Mouse (Mus musculus) forebrain, embryonic 14.5 days (tissue): Measurements from ENCODE around the gene Tmem45a. TPM values are rescaled to one million over a fixed set of nuclear protein-coding genes. Genes with fewer than 3 reads are reported as not detected.

Source experiments
- ATAC-seq: fragments of 200-750 bp; cut with Nextera tagmentation; 2 replicates; pipeline ENCODE4 v1.8.0; 2017; ENCODE audit warnings: mild to moderate bottlenecking, moderate library complexity
- DNase-seq: peaks from one replicate; pipeline ENCODE4 v3.0.0-alpha.2; 2015; ENCODE audit warnings: low spot score
- H3K27ac ChIP-seq: fragments of 300-500 bp; sonication (generic); 2 replicates; pipeline ENCODE4 v1.5.1; 2014; ENCODE audit warnings: low read depth, mild to moderate bottlenecking, control low read depth, low read length, moderate library complexity
- H3K27me3 ChIP-seq: fragments of 300-500 bp; sonication (generic); replicated peaks from 2 replicates; pipeline ENCODE4 v1.6.1; 2014; ENCODE audit warnings: low read length, control low read depth, mixed read lengths; ENCODE audit not compliant: control insufficient read depth, insufficient read depth
- H3K36me3 ChIP-seq: fragments of 300-500 bp; sonication (generic); 2 replicates; pipeline ENCODE4 v1.6.1; 2014; ENCODE audit warnings: low read length, control low read depth; ENCODE audit not compliant: control insufficient read depth, insufficient read depth
- H3K4me1 ChIP-seq: fragments of 300-500 bp; sonication (generic); 2 replicates; pipeline ENCODE4 v1.6.1; 2014; ENCODE audit warnings: antibody characterized with exemption, low read length, control low read depth; ENCODE audit not compliant: control insufficient read depth, insufficient read depth
- H3K4me2 ChIP-seq: fragments of 300-500 bp; sonication (generic); 2 replicates; pipeline ENCODE4 v1.6.1; 2014; ENCODE audit warnings: mild to moderate bottlenecking, control low read depth, low read length
- H3K4me3 ChIP-seq: fragments of 300-500 bp; sonication (generic); 2 replicates; pipeline ENCODE4 v1.5.1; 2014; ENCODE audit warnings: low read depth, low read length, control low read depth
- H3K9ac ChIP-seq: fragments of 300-500 bp; sonication (generic); 2 replicates; pipeline ENCODE4 v1.6.1; 2014; ENCODE audit warnings: mild to moderate bottlenecking, low read length, control low read depth, moderate library complexity
- H3K9me3 ChIP-seq: fragments of 300-500 bp; sonication (generic); replicated peaks from 2 replicates; pipeline ENCODE4 v1.6.1; 2016; ENCODE audit warnings: low read length, control low read depth, mixed read lengths; ENCODE audit not compliant: control insufficient read depth
- WGBS: fragments of 180-500 bp; shearing (Covaris S2); extraction: QIAGEN DNeasy Blood & Tissue Kit; methylation state at CpG from one replicate; pipeline ENCODE4 v1.1.7; 2014; 5-methylcytosine and 5-hydroxymethylcytosine counted together
- polyA plus RNA-seq: library from polyadenylated mRNA; unstranded; fragments of >200 nt; fragmentation: Nextera tagmentation; extraction: Ambion mirVana; gene quantifications from 2 replicates; pipeline ENCODE4 v1.2.1, GENCODE M21; 2014

Gene Tmem45a
- polyA plus RNA-seq, 1 experiment from 2014 or later, result 7.0 TPM

DNA sequence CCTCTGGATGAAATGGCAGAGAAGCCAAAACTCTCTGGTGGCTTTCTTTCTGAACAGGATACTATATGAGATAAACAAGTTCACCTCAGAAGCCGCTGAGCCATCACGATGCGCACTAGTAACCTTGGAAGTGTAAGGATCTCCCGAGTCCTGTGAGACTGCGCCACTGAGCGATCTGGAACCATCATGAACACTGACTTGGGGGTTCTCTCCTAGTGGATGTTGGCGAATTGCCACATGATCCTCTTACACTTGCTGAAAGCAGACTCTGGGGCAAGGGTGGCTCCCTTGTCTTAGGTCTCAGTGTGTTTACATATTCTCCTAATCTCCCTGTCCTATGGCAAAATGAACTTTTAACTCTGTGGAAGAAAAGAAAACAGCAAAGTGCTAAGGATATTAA lies 85.0 kb downstream of the Tmem45a start:
- WGBS, result 89% methylated on average over 7 of the region's 7 CpGs
- DNase-seq, result peak; percentile 6
- H3K9me3 ChIP-seq, result no peaks in the 10 kb centered on the region
- no peak overlapping the region for H3K4me3 ChIP-seq
- H3K4me1 ChIP-seq, result no peaks in the 10 kb centered on the region
- no peaks in the 10 kb centered on the region for H3K36me3 ChIP-seq
- no peak overlapping the region for H3K27ac ChIP-seq
- no peak overlapping the region for H3K9ac ChIP-seq
- no peak for ATAC-seq
- H3K27me3 ChIP-seq, result no peaks in the 10 kb centered on the region
- H3K4me2 ChIP-seq, result no peak overlapping the region

DNA sequence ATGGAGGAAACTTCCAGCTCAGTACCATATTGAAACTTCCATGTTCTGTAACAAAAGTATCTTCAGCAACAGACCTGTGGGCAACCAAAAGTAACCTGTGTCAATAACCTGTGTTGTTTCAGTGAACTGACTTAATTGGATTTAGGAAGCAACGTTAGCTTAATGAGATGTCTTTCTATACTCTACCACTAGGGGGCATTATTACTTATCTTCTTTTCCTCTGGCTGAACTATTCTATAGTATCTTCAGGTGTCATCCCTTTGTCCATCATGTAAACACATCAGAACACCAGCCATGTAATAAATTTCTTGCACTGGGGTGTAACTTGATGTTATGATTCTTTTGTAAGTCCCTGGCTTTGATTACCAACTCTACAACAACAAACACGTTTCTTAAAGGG lies 85.5 kb downstream of the Tmem45a start:
- peak; percentile 55 for DNase-seq
- H3K9me3 ChIP-seq, result no peaks in the 10 kb centered on the region
- H3K4me1 ChIP-seq, result no peaks in the 10 kb centered on the region
- no peak overlapping the region for H3K4me3 ChIP-seq
- WGBS, result 36% methylated on average over 2 of the region's 2 CpGs
- no peaks in the 10 kb centered on the region for H3K36me3 ChIP-seq
- no peak for ATAC-seq
- no peaks in the 10 kb centered on the region for H3K27me3 ChIP-seq
- no peak overlapping the region for H3K9ac ChIP-seq
- no peak overlapping the region for H3K4me2 ChIP-seq
- no peak overlapping the region for H3K27ac ChIP-seq

- Histone ChIP-seq H3K9ac (no peak overlapping the region), H3K4me2 (no peak overlapping the region), H3K4me1 (no peaks in the 10 kb centered on the region), H3K4me3 (no peak overlapping the region), H3K9me3 (no peaks in the 10 kb centered on the region), H3K36me3 (no peaks in the 10 kb centered on the region), H3K27me3 (no peaks in the 10 kb centered on the region), H3K27ac (no peak overlapping the region)
- no peak for DNase-seq
- ATAC-seq, result no peak
- WGBS, result 88% methylated on average over 3 of the region's 3 CpGs
Observed at GRCm38 (mm10) chr16:56799541-56800029, 86.4 kb downstream of the Tmem45a start.

GRCm38 (mm10) chr16:56798873-56799272 lies 87.1 kb downstream of the Tmem45a start:
- Histone ChIP-seq H3K36me3 (no peaks in the 10 kb centered on the region), H3K9me3 (no peaks in the 10 kb centered on the region), H3K4me1 (no peaks in the 10 kb centered on the region), H3K4me2 (no peak overlapping the region), H3K27me3 (no peaks in the 10 kb centered on the region), H3K9ac (no peak overlapping the region), H3K27ac (no peak overlapping the region), H3K4me3 (no peak overlapping the region)
- ATAC-seq (no peak), DNase-seq (no peak)
- WGBS, result 83% methylated on average over 7 of the region's 7 CpGs

- H3K4me1 ChIP-seq, result no peaks in the 10 kb centered on the region
- H3K9me3 ChIP-seq, result no peaks in the 10 kb centered on the region
- H3K36me3 ChIP-seq, result no peaks in the 10 kb centered on the region
- WGBS, result 81% methylated on average over 8 of the region's 8 CpGs
- H3K27ac ChIP-seq, result no peak within 1 kb of the TSS
- DNase-seq (no peak), ATAC-seq (no peak)
- H3K9ac ChIP-seq, result no peak within 1 kb of the TSS
- H3K27me3 ChIP-seq, result no peaks in the 10 kb centered on the region
- no peak within 1 kb of the TSS for H3K4me2 ChIP-seq
- H3K4me3 ChIP-seq, result no peak within 1 kb of the TSS
Observed at GRCm38 (mm10) chr16:56795481-56796139, 90.4 kb downstream of the Tmem45a start, which contains the start of gene Adgrg7. Gene Adgrg7, minus strand, starts transcription at chr16:56795855.

- H3K27ac ChIP-seq, result no peak overlapping the region
- H3K9me3 ChIP-seq, result no peaks in the 10 kb centered on the region
- H3K4me1 ChIP-seq, result no peaks in the 10 kb centered on the region
- no peak overlapping the region for H3K4me3 ChIP-seq
- ATAC-seq, result no peak
- H3K9ac ChIP-seq, result no peak overlapping the region
- H3K4me2 ChIP-seq, result no peak overlapping the region
- 82% methylated on average over 7 of the region's 7 CpGs for WGBS
- no peaks in the 10 kb centered on the region for H3K27me3 ChIP-seq
- DNase-seq, result no peak
- no peaks in the 10 kb centered on the region for H3K36me3 ChIP-seq
Observed at GRCm38 (mm10) chr16:56794383-56795144, 91.4 kb downstream of the Tmem45a start.

- no peaks in the 10 kb centered on the region for H3K4me1 ChIP-seq
- 70% methylated on average over 1 of the region's 1 CpGs for WGBS
- H3K36me3 ChIP-seq, result no peaks in the 10 kb centered on the region
- DNase-seq (no peak), ATAC-seq (no peak)
- H3K9me3 ChIP-seq, result no peaks in the 10 kb centered on the region
- no peaks in the 10 kb centered on the region for H3K27me3 ChIP-seq
- H3K4me2 ChIP-seq, result no peak overlapping the region
- no peak overlapping the region for H3K27ac ChIP-seq
- H3K9ac ChIP-seq, result no peak overlapping the region
- no peak overlapping the region for H3K4me3 ChIP-seq
Observed at GRCm38 (mm10) chr16:56793778-56794177, 92.2 kb downstream of the Tmem45a start.

GRCm38 (mm10) chr16:56785943-56786342 lies 100.0 kb downstream of the Tmem45a start:
- no peak for ATAC-seq
- 85% methylated on average over 2 of the region's 2 CpGs for WGBS

More at GRCm38 (mm10) chr16:56785943-56786342, 100.0 kb downstream of the Tmem45a start:
- no peak for DNase-seq
- no peak overlapping the region for H3K4me2 ChIP-seq
- no peaks in the 10 kb centered on the region for H3K4me1 ChIP-seq
- no peak overlapping the region for H3K4me3 ChIP-seq
- no peaks in the 10 kb centered on the region for H3K36me3 ChIP-seq
- no peak overlapping the region for H3K9ac ChIP-seq
- H3K27ac ChIP-seq, result no peak overlapping the region
- H3K27me3 ChIP-seq, result no peaks in the 10 kb centered on the region
- H3K9me3 ChIP-seq, result no peaks in the 10 kb centered on the region
